Mouse (Mus musculus): ENCODE measurements around the gene Adcy7. TPM values are rescaled to one million over a fixed set of nuclear protein-coding genes. Genes with fewer than 3 reads are reported as not detected.

The Adcy7 gene
- polyA plus RNA-seq, 2 experiments = 7.3 to 7.9 TPM

- H3K4me1 ChIP-seq (ENCODE audit: control insufficient read depth, insufficient read depth, low read length) = no peaks in the 10 kb centered on the region; the same call in 1 of the 2 replicates
- H3K36me3 ChIP-seq (ENCODE audit: control insufficient read depth, insufficient read depth, low read length) = no peaks in the 10 kb centered on the region
- no peaks in the 10 kb centered on the region for H3K9me3 ChIP-seq (ENCODE audit: control insufficient read depth, low read length)
- DNase-seq (ENCODE audit: low spot score) (no peak), ATAC-seq (ENCODE audit: low FRiP score, low read depth) (no peak)
- H3K27me3 ChIP-seq (ENCODE audit: control insufficient read depth, insufficient read depth, low read length) = no peaks in the 10 kb centered on the region
- TF ChIP-seq POLR2A (IDR thresholded peaks at IDR 0.05; ENCODE audit: borderline replicate concordance, extremely low read depth, insufficient read depth, insufficient read length) = no peak
- H3K4me2 ChIP-seq (replicated peaks; ENCODE audit: low read depth, low read length, severe bottlenecking) = no peak overlapping the region
- no peak overlapping the region; the same call in 1 of the 2 replicates for H3K9ac ChIP-seq (ENCODE audit: low read depth, low read length, severe bottlenecking)
- WGBS = 90% methylated on average over 2 of the region's 2 CpGs
- no peak overlapping the region for H3K4me3 ChIP-seq (replicated peaks; ENCODE audit: low read length)
- H3K27ac ChIP-seq (replicated peaks; ENCODE audit: low read depth, low read length) = no peak overlapping the region
Observed at GRCm38 (mm10) chr8:88294977-88295376, 22.8 kb downstream of the Adcy7 start.

GRCm38 (mm10) chr8:88297976-88298732 lies 26.0 kb downstream of the Adcy7 start:
- no peak for TF ChIP-seq POLR2A (IDR thresholded peaks at IDR 0.05; ENCODE audit: borderline replicate concordance, extremely low read depth, insufficient read depth, insufficient read length)
- no peaks in the 10 kb centered on the region for H3K36me3 ChIP-seq (ENCODE audit: control insufficient read depth, insufficient read depth, low read length)
- DNase-seq (ENCODE audit: low spot score) = no peak
- H3K4me1 ChIP-seq (ENCODE audit: control insufficient read depth, insufficient read depth, low read length) = no peaks in the 10 kb centered on the region
- H3K4me2 ChIP-seq (replicated peaks; ENCODE audit: low read depth, low read length, severe bottlenecking) = no peak overlapping the region
- H3K27ac ChIP-seq (replicated peaks; ENCODE audit: low read depth, low read length) = no peak overlapping the region
- WGBS = 46% methylated on average over 12 of the region's 12 CpGs
- no peak overlapping the region for H3K9ac ChIP-seq (ENCODE audit: low read depth, low read length, severe bottlenecking)
- no peak overlapping the region for H3K4me3 ChIP-seq (replicated peaks; ENCODE audit: low read length)
- no peak for ATAC-seq (ENCODE audit: low FRiP score, low read depth)
- no peaks in the 10 kb centered on the region for H3K27me3 ChIP-seq (ENCODE audit: control insufficient read depth, insufficient read depth, low read length)
- no peaks in the 10 kb centered on the region for H3K9me3 ChIP-seq (ENCODE audit: control insufficient read depth, low read length)

- no peak for TF ChIP-seq POLR2A (IDR thresholded peaks at IDR 0.05; ENCODE audit: borderline replicate concordance, extremely low read depth, insufficient read depth, insufficient read length)
- Histone ChIP-seq H3K9ac (ENCODE audit: low read depth, low read length, severe bottlenecking) (no peak overlapping the region), H3K27ac (replicated peaks; ENCODE audit: low read depth, low read length) (no peak overlapping the region), H3K4me2 (replicated peaks; ENCODE audit: low read depth, low read length, severe bottlenecking) (no peak overlapping the region), H3K27me3 (ENCODE audit: control insufficient read depth, insufficient read depth, low read length) (no peaks in the 10 kb centered on the region), H3K4me1 (ENCODE audit: control insufficient read depth, insufficient read depth, low read length) (no peaks in the 10 kb centered on the region), H3K9me3 (ENCODE audit: control insufficient read depth, low read length) (no peaks in the 10 kb centered on the region), H3K4me3 (replicated peaks; ENCODE audit: low read length) (no peak overlapping the region), H3K36me3 (ENCODE audit: control insufficient read depth, insufficient read depth, low read length) (no peaks in the 10 kb centered on the region)
- ATAC-seq (ENCODE audit: low FRiP score, low read depth) (no peak), DNase-seq (ENCODE audit: low spot score) (no peak)
- WGBS = 77% methylated on average over 10 of the region's 10 CpGs
Observed at GRCm38 (mm10) chr8:88298733-88299103, 26.5 kb downstream of the Adcy7 start.

DNA sequence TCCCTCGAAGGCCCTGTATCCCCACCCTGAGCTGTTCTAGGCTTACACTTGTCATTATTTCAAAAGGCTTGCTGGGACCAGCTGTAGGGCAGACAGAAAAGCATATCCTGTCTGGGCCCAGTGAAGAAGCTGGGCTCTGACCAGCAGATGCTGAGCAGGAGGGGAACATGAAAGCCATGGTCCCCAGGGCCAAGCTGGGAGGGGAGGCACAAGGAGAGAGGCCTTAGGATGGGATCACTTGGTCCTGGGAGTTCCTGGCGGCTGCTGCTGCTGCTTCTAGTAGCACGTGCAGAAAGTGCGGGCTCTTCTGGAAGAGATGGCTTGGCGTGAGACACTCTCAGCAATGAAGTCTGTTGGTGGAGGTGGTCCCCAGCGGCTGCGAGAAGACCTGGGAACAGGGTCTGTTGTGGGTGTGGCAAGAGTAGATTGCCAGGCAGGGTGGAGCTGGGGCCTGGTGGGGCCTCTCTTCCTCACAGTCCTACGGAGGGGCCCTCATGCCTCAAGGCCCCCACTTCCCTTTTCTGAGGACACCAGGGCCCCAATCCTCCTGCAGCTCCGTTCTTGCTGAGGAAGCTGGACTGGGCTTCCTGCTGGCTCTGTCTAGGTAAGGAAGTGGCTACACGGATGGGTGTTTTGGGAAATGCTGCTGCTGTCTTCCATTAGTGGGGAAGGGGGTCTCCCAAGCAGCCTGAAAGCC lies 27.9 kb downstream of the Adcy7 start:
- Histone ChIP-seq H3K36me3 (ENCODE audit: control insufficient read depth, insufficient read depth, low read length) (no peaks in the 10 kb centered on the region), H3K27ac (replicated peaks; ENCODE audit: low read depth, low read length) (no peak overlapping the region), H3K27me3 (ENCODE audit: control insufficient read depth, insufficient read depth, low read length) (no peaks in the 10 kb centered on the region), H3K4me3 (replicated peaks; ENCODE audit: low read length) (no peak overlapping the region), H3K9me3 (ENCODE audit: control insufficient read depth, low read length) (no peaks in the 10 kb centered on the region), H3K4me2 (replicated peaks; ENCODE audit: low read depth, low read length, severe bottlenecking) (no peak overlapping the region), H3K4me1 (ENCODE audit: control insufficient read depth, insufficient read depth, low read length) (no peaks in the 10 kb centered on the region), H3K9ac (ENCODE audit: low read depth, low read length, severe bottlenecking) (no peak overlapping the region)
- no peak for ATAC-seq (ENCODE audit: low FRiP score, low read depth)
- 64% methylated on average over 10 of the region's 10 CpGs for WGBS
- TF ChIP-seq POLR2A (IDR thresholded peaks at IDR 0.05; ENCODE audit: borderline replicate concordance, extremely low read depth, insufficient read depth, insufficient read length) = no peak
- DNase-seq (ENCODE audit: low spot score) = no peak

DNA sequence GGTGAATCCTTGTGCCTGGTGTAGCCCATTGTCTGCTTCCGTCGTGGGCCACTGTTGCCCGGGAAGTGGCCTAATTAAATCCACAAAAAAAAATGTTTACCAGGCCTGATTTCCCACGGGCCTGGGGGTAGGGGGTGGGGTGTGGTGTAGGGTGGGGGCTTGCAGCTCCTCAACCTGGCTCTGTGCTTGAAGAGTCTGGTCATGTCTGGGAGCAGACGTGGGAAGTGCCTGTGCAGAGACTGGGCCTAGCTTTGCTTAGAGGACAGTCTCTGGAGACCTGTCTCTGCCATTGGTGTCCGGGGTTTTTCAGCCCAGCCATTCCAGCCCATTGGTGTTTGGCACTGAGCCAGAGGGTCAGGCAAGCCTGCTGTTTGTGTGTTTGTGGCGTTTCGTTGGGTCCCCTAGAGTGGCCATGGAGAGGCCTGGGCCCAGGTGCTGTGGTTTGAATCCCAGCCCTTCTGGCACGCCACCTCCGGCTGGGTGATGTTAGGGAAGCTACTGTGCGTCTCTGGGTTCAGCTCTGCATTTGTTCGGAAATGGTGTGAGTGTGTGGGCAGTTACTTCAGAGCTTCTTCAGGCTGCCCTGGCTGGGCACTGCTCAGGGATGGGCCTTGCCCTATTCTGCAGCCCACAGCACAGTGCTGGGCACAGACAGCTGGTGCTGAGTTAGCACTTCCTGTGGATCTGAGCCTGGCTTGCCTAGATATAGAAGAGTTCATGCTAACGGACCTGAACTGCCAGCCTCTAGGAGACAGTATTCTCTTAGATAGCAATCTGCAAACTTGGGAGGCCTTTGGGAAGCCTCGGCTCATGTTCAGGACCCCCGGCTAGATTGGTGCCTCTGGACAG lies 29.6 kb downstream of the Adcy7 start:
- DNase-seq (ENCODE audit: low spot score) (no peak), ATAC-seq (ENCODE audit: low FRiP score, low read depth) (no peak)
- WGBS = 57% methylated on average over 15 of the region's 15 CpGs
- Histone ChIP-seq H3K27ac (replicated peaks; ENCODE audit: low read depth, low read length) (no peak overlapping the region), H3K4me2 (replicated peaks; ENCODE audit: low read depth, low read length, severe bottlenecking) (no peak overlapping the region), H3K36me3 (ENCODE audit: control insufficient read depth, insufficient read depth, low read length) (no peaks in the 10 kb centered on the region), H3K27me3 (ENCODE audit: control insufficient read depth, insufficient read depth, low read length) (no peaks in the 10 kb centered on the region), H3K9me3 (ENCODE audit: control insufficient read depth, low read length) (no peaks in the 10 kb centered on the region), H3K4me1 (ENCODE audit: control insufficient read depth, insufficient read depth, low read length) (no peaks in the 10 kb centered on the region), H3K9ac (ENCODE audit: low read depth, low read length, severe bottlenecking) (no peak overlapping the region), H3K4me3 (replicated peaks; ENCODE audit: low read length) (no peak overlapping the region)
- no peak for TF ChIP-seq POLR2A (IDR thresholded peaks at IDR 0.05; ENCODE audit: borderline replicate concordance, extremely low read depth, insufficient read depth, insufficient read length)

Measured in limb, embryonic 14.5 days (tissue).